In the genomic region with DNA sequence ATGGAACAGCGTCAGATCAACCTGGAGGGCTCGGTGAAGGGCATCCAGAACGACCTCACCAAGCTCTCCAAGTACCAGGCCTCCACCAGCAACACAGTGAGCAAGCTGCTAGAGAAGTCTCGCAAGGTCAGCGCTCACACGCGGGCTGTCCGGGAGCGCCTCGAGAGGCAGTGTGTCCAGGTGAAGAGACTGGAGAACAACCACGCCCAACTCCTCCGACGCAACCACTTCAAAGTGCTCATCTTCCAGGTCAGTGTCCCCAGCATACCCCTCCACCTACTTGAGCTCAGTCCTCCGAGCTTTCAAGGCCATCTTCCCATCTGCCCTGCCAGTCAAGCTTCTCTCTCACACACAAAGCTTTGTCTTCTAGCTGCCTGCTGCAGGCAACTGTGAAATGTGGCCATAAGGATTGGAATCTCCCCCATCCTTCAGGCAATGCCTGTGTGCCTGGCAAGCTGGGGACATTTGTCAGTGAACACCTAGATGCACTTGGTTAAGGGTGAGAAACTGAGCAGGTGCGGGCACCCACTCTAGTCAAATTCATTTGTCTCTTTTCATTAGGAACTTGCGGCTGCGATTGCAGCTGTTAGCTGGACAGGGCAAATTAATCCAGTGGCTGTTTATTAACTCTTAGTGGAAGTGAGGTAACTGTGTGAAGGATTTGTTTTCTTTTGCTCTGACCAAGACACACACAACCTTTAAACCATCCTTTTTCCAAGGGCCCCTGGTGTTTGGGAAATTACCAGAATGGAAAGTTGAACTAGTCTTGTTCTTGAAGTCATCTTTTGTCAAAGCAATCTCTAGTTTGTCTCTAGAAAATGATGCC, we compare ENCODE assay signal across 8 mouse cellular contexts. TPM values are rescaled to one million over a fixed set of nuclear protein-coding genes. Genes with fewer than 3 reads are reported as not detected.
DNase-seq lines count a peak whose midpoint lies in the region; ATAC-seq and TF ChIP-seq lines count a peak whose summit lies in the region.

No protein-coding gene starts in this region.

- peak overlapping the region; percentile 90 for H3K27ac ChIP-seq in gastrocnemius, adult 2 months
- peak overlapping the region; percentile 78 for H3K27ac ChIP-seq in limb, embryonic 14.5 days (replicated peaks; ENCODE audit: low read depth, low read length)

- no peaks in the 10 kb centered on the region for H3K36me3 ChIP-seq in limb, embryonic 14.5 days (ENCODE audit: control insufficient read depth, insufficient read depth, low read length)

- peak overlapping the region; percentile 84 for H3K4me3 ChIP-seq in gastrocnemius, adult 2 months
- H3K4me3 ChIP-seq in limb, embryonic 14.5 days (replicated peaks; ENCODE audit: low read length) = peak overlapping the region; percentile 21

- no peak for TF ChIP-seq CTCF in gastrocnemius, adult 2 months (IDR thresholded peaks at IDR 0.05)
- no peak for TF ChIP-seq CTCF in brain, embryonic 14.5 days (IDR thresholded peaks at IDR 0.05; ENCODE audit: borderline replicate concordance, extremely low read depth, insufficient read depth, insufficient read length)

- H3K9ac ChIP-seq in limb, embryonic 14.5 days (ENCODE audit: low read depth, low read length, severe bottlenecking) = peak overlapping the region; percentile 32

- peak; percentile 51 for DNase-seq in gastrocnemius, adult 2 months
- DNase-seq in gastrocnemius, adult 8-10 months (ENCODE audit: low spot score in 2 of 2) = no peak
- peak; percentile 46 for DNase-seq in brain, embryonic 14.5 days (ENCODE audit: low read depth)
- DNase-seq in heart, postnatal 25 days (ENCODE audit: low spot score) = peak; percentile 27
- DNase-seq in limb, embryonic 14.5 days (ENCODE audit: low spot score) = peak; percentile 34
- DNase-seq in retina, postnatal 1 day = peak; percentile 57
- DNase-seq in left cerebral cortex, postnatal 14 days (ENCODE audit: low spot score in 2 of 2) = no peak
- DNase-seq in right cerebral cortex, postnatal 10 days (ENCODE audit: low spot score in 2 of 2) = no peak

- 0 out of 2 replicates have a peak, but pooled peaks have one; percentile 9 for ATAC-seq in limb, embryonic 14.5 days (ENCODE audit: low FRiP score, low read depth)

- no peaks in the 10 kb centered on the region for H3K9me3 ChIP-seq in limb, embryonic 14.5 days (ENCODE audit: control insufficient read depth, low read length)

- no peaks in the 10 kb centered on the region for H3K27me3 ChIP-seq in limb, embryonic 14.5 days (ENCODE audit: control insufficient read depth, insufficient read depth, low read length)

- peak overlapping the region; percentile 40 for H3K4me2 ChIP-seq in limb, embryonic 14.5 days (replicated peaks; ENCODE audit: low read depth, low read length, severe bottlenecking)

- intact Hi-C loops in gastrocnemius, adult 2 months (cut with DNase I) = loop anchor here (10.0 kb wide), 1 partner anchor 145 kb away; no protein-coding TSS in a partner anchor
- intact Hi-C loops in heart, postnatal 25 days (cut with DNase I) = loop anchor here (1.0 to 5.0 kb wide), 3 partner anchors 24 to 143 kb away; no protein-coding TSS in a partner anchor
- intact Hi-C loops in left cerebral cortex, postnatal 14 days (cut with DNase I) = no loop called here

- no peak for TF ChIP-seq POLR2A in brain, embryonic 14.5 days (IDR thresholded peaks at IDR 0.05; ENCODE audit: borderline replicate concordance, extremely low read depth, insufficient read depth, insufficient read length, poor library complexity, severe bottlenecking)
- TF ChIP-seq POLR2A in limb, embryonic 14.5 days (IDR thresholded peaks at IDR 0.05; ENCODE audit: borderline replicate concordance, extremely low read depth, insufficient read depth, insufficient read length) = no peak

- 84% methylated on average over 17 of the region's 17 CpGs for WGBS in limb, embryonic 14.5 days

- peaks cover 26% of the 10 kb centered on the region for H3K4me1 ChIP-seq in limb, embryonic 14.5 days (ENCODE audit: control insufficient read depth, insufficient read depth, low read length)

RNA-seq across cellular contexts. Expression of a gene that starts 0.9 kb away (rescaled TPM):
- 10 to 100 TPM; 24.9 to 34.6 TPM for total RNA-seq in gastrocnemius, adult 2 months (2021)
- 10 to 100 TPM; 20.8 to 33.0 (median 25.0) TPM for total RNA-seq in gastrocnemius, adult 8-10 months (2022)
- polyA plus RNA-seq in brain, embryonic 14.5 days (2012; rRNA removed) = 2.6 and 4.5 TPM in 2 replicates
- 100 to 1,000 TPM; 151 to 153 TPM for total RNA-seq in heart, postnatal 25 days (2021)
- 20.6 and 25.6 TPM in 2 replicates for polyA plus RNA-seq in limb, embryonic 14.5 days (2012; rRNA removed)
- polyA plus RNA-seq in limb, embryonic 14.5 days (2014; fragmentation: Nextera tagmentation; extraction: Ambion mirVana) = 43.6 and 50.9 TPM in 2 replicates
- total RNA-seq in left cerebral cortex, postnatal 14 days (2021) = 1 to 10 TPM; 7.1 to 8.8 TPM

Comparison
In these comparisons a context has a peak if more than half of its experiments do, and no peak if none do; other contexts are left out.
1. DNase-seq: peak in gastrocnemius, adult 2 months (single experiment), brain, embryonic 14.5 days (single experiment), heart, postnatal 25 days (single experiment), limb, embryonic 14.5 days (single experiment) and retina, postnatal 1 day (single experiment); none in gastrocnemius, adult 8-10 months (0 of 2), left cerebral cortex, postnatal 14 days (0 of 2) and right cerebral cortex, postnatal 10 days (0 of 2).
2. RNA of a gene that starts 0.9 kb away (total RNA-seq): 151 to 153 TPM in heart, postnatal 25 days; 24.9 to 34.6 TPM in gastrocnemius, adult 2 months, 20.8 to 33.0 TPM in gastrocnemius, adult 8-10 months and 7.1 to 8.8 TPM in left cerebral cortex, postnatal 14 days; every median in the first group is over 4 times any median in the second.